Mouse (Mus musculus): ENCODE data around the gene 4930480E11Rik.
"Not testable (repeated sequence)": the region's sequence is repeated elsewhere in the genome, so short reads cannot be mapped to it uniquely, and the experiment has no call there.

Gene 4930480E11Rik

DNA sequence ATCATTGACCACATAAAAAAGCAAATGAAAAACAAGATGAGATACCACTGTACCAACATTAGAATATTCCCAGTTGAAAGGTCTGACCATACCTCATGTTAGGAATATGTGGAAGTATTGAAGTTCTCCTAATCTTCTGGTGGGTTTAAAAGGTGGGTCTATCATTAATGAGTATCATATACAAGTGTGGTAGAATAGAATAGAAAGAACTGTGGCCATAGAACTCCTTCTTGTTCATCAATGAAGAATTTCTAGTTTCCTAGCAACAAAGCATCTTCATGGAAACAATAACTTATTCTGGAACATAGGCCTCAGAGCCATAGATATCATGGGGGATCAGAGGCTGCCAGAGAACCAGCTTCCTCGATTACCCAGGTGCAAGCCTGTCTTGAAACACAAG, at the start of gene 4930480E11Rik:
4930480E11Rik (plus strand) TSS at position 301 of the 400 bp plus-strand sequence.
- DNase-seq: no peak

DNA sequence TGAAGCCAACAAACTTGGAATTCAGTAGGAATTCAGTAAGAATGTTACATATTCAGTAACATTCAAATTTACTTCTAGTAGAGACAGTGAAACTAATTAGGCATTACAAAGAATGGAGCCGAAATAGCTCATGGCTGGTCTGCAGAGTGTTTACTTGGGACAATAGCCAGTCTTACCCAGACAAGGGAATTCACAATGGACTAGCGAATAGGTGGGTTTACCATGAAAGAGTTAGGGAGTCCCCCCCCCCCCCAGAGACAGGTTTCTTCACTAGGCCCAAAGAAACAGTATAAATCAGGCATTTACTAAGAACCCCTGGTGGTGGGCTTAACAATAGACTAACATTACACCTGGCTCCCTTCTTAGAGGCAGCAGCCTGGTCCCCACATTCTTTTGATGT, 33.9 kb downstream of the 4930480E11Rik start:
- DNase-seq: not testable (repeated sequence)
